Comparison of ENCODE assay signal across 8 mouse cellular contexts in the genomic region with DNA sequence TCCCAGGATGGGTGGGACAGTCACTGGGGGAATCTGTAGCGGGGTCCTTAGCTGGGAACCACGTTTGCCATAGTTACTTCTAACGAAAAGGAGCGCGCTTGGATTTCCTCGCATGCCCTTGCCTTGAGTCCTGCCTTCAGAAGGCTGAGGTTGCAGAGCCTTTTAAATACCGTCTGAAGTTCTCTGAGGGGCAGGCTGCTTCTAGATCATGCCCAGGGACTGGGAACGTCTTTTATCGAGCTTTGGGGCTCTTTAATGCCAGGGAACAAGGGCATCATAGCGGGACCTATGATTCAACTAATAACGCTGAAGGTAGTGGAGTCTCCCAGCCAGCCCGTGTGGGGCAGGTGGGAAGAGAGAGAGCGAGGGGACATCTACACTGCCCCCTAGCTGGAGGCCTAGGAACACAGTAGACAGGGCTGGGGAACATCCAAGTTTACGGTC.
DNase-seq lines count a peak whose midpoint lies in the region; ATAC-seq lines count a peak whose summit lies in the region.

No protein-coding gene starts in this region.

- H3K4me1 ChIP-seq in lung, embryonic 15.5 days, result no peaks in the 10 kb centered on the region; the same call in 1 of the 2 replicates
- peaks cover 4% of the 10 kb centered on the region for H3K4me1 ChIP-seq in embryonic facial prominence, embryonic 12.5 days
- H3K4me1 ChIP-seq in hindbrain, embryonic 15.5 days (replicated peaks), result peaks cover 44% of the 10 kb centered on the region
- no peaks in the 10 kb centered on the region for H3K4me1 ChIP-seq in liver, embryonic 11.5 days (replicated peaks; ENCODE audit: control insufficient read depth, insufficient read depth, low read length)

- H3K36me3 ChIP-seq in lung, embryonic 15.5 days, result no peaks in the 10 kb centered on the region
- H3K36me3 ChIP-seq in embryonic facial prominence, embryonic 12.5 days, result no peaks in the 10 kb centered on the region
- H3K36me3 ChIP-seq in hindbrain, embryonic 15.5 days, result no peaks in the 10 kb centered on the region
- no peaks in the 10 kb centered on the region for H3K36me3 ChIP-seq in liver, embryonic 11.5 days (ENCODE audit: control insufficient read depth, insufficient read depth, low read length)

- no peak for DNase-seq in lung, postnatal 14 days
- DNase-seq in liver, embryonic 11.5 days (ENCODE audit: low spot score), result no peak
- DNase-seq in retina, embryonic 14.5 days (ENCODE audit: low spot score), result peak; percentile 75
- no peak for DNase-seq in frontal cortex, postnatal 14 days (ENCODE audit: low spot score in 2 of 2)
- no peak for DNase-seq in urinary bladder, adult 2 months (ENCODE audit: low spot score)

- no peak for ATAC-seq in lung, embryonic 15.5 days (ENCODE audit: borderline replicate concordance, extremely low read depth, low FRiP score, low TSS enrichment)
- ATAC-seq in embryonic facial prominence, embryonic 12.5 days (ENCODE audit: insufficient number of reproducible peaks, insufficient read depth, low FRiP score, low TSS enrichment), result no peak
- no peak for ATAC-seq in hindbrain, embryonic 15.5 days (ENCODE audit: low FRiP score, low read depth)
- no peak; the same call in 1 of the 2 replicates for ATAC-seq in liver, embryonic 11.5 days (replicated peaks; ENCODE audit: low FRiP score)

- H3K27me3 ChIP-seq in lung, embryonic 15.5 days, result peaks cover 21% of the 10 kb centered on the region
- no peaks in the 10 kb centered on the region for H3K27me3 ChIP-seq in embryonic facial prominence, embryonic 12.5 days
- H3K27me3 ChIP-seq in hindbrain, embryonic 15.5 days, result no peaks in the 10 kb centered on the region
- H3K27me3 ChIP-seq in liver, embryonic 11.5 days (replicated peaks; ENCODE audit: control insufficient read depth, insufficient read depth, low read length), result peaks cover 4% of the 10 kb centered on the region; the same call in 1 of the 2 replicates

- peak overlapping the region; percentile 22 for H3K4me2 ChIP-seq in lung, embryonic 15.5 days
- peak overlapping the region; percentile 60 for H3K4me2 ChIP-seq in embryonic facial prominence, embryonic 12.5 days (replicated peaks)
- peak overlapping the region; percentile 45 for H3K4me2 ChIP-seq in hindbrain, embryonic 15.5 days
- peak overlapping the region; percentile 61 for H3K4me2 ChIP-seq in liver, embryonic 11.5 days

- WGBS in lung, embryonic 15.5 days, result 2% methylated on average over 14 of the region's 14 CpGs
- 3% methylated on average over 14 of the region's 14 CpGs for WGBS in embryonic facial prominence, embryonic 12.5 days
- WGBS in hindbrain, embryonic 15.5 days, result 2% methylated on average over 14 of the region's 14 CpGs
- 8% methylated on average over 14 of the region's 14 CpGs for WGBS in liver, embryonic 11.5 days

- no peak overlapping the region for H3K27ac ChIP-seq in lung, embryonic 15.5 days
- no peak overlapping the region for H3K27ac ChIP-seq in embryonic facial prominence, embryonic 12.5 days
- peak overlapping the region; percentile 40 for H3K27ac ChIP-seq in hindbrain, embryonic 15.5 days (replicated peaks)
- no peak overlapping the region for H3K27ac ChIP-seq in liver, embryonic 11.5 days (ENCODE audit: low read depth, low read length)

- no peak overlapping the region for H3K9ac ChIP-seq in lung, embryonic 15.5 days
- peak overlapping the region; percentile 24; the same call in 1 of the 2 replicates for H3K9ac ChIP-seq in embryonic facial prominence, embryonic 12.5 days
- no peak overlapping the region for H3K9ac ChIP-seq in hindbrain, embryonic 15.5 days
- H3K9ac ChIP-seq in liver, embryonic 11.5 days (ENCODE audit: low read depth, low read length), result no peak overlapping the region

- H3K4me3 ChIP-seq in lung, embryonic 15.5 days, result no peak overlapping the region; the same call in 1 of the 2 replicates
- H3K4me3 ChIP-seq in embryonic facial prominence, embryonic 12.5 days, result peak overlapping the region; percentile 32
- H3K4me3 ChIP-seq in hindbrain, embryonic 15.5 days, result peak overlapping the region; percentile 3
- peak overlapping the region; percentile 21; the same call in 1 of the 2 replicates for H3K4me3 ChIP-seq in liver, embryonic 11.5 days (ENCODE audit: low read depth, low read length)

- H3K9me3 ChIP-seq in lung, embryonic 15.5 days, result no peaks in the 10 kb centered on the region
- H3K9me3 ChIP-seq in embryonic facial prominence, embryonic 12.5 days, result no peaks in the 10 kb centered on the region
- H3K9me3 ChIP-seq in hindbrain, embryonic 15.5 days, result no peaks in the 10 kb centered on the region
- H3K9me3 ChIP-seq in liver, embryonic 11.5 days (ENCODE audit: control insufficient read depth, low read length), result no peaks in the 10 kb centered on the region
